Mouse (Mus musculus) thymus, postnatal 10 days (tissue): ENCODE results near the gene Neto2.

ENCODE experiments used
- DNase-seq, 2 experiments: peaks; one replicate each; pipeline ENCODE4 v3.0.0; 2021; ENCODE audit warnings: low spot score in 2 of 2

Neto2 gene

DNA sequence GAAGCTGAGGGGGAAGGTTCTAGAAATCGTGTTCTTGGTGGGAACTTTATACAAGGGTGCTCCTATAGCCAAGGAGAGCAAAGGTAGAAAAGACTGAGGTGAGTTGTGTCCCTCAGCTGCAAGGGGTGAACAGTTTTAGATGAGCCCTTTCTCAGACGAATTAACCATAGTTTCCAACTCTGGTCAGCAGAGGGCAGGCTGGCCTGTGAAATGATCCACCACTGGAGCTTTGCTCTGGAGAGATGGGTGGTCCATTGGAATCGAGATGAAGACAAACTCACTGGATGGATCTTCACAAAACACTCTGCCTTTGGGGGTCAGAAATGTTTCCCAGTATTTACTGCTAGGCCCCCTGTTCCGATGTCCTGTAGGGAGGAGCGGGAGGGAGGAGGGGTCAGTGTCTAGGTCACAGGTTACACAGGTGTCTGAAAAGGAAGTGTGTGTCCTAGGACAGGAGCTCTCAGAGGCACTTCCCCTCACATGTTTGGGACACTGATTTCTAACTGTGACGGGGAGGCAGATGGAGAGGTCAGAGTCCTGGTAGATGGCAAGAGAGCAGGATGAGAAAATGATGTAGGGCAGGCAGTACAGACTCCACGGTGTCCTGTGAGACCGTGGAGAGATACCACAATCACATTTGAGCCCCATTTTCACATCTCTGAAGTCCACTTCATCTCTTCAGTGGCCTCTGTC is 97.4 kb downstream of the Neto2 start:
- peak in 1 of 2 experiments; percentile 30 for DNase-seq

DNA sequence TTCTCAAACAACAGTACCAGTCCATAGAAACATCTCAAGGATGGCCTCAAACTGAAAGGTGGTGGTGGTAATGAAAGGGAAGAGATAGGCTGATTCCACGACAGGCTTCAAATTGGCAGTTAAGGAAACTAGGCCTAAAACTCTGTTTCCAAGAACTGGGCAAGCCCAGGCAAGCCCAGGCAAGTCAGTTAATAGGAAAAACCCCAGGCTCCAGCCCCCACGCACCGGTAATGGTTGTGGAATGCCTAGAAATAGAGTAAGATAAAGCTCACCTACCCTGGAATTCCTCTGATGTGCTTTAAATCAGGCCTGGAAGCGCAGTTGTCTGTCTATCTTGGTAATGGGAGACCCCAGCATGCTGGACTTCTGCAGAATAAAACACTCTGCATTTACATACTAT is 98.0 kb downstream of the Neto2 start:
- no peak for DNase-seq

DNA sequence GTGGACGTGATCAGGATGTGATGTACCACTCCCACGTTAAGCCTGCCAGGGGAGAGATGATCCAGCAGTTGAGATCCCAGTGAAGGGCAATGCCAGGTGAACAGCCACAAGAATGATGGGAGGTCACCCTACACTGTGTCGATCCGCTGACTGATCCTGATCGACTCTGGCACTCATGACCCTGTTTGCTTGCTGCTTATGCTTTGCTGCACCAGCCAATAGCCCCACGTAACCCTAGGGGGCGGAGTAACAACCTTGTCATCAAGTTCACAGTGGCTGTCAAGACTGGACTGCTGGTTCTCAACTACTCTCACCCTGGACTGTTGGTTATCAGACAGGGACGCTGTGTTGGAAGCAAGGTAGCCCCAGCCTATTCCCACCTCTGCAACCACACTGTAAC is 99.0 kb downstream of the Neto2 start:
- no peak for DNase-seq

DNA sequence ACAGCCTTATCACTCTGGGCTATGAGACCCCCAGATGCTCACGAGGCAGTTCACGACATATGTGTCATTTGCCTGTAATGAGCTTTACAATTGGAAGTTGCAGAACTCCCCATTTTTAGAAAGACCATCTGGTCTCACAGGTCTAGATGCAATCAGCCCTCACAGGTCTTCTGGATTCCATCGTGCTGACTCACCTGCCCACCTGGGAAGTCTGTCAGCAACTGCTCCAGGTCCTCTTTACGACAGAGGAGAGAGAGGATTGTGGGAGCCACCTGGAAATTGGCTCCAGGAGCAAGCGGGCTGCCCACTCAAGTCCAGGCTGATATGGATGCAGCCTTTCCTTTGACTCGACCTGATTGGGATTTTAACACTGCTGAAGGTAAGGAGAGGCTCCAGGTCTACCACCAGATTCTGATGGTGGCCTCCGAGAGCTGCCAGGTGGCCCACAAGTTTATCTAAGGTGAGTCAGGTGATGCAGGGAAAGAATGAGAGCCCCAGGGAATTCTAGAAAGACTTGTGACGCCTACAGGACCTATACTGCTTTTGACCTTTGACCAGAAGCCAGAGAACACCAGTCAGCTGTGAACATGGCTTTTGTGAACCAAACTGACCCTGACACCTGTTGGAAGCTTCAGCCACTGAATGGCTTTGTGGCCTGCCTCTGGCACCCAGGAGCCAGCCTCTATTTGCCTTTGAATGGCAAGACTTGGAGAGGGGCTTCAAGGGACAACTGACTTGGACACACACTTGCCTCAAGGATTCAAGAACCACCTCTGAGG is 103.1 kb downstream of the Neto2 start:
- no peak for DNase-seq

DNA sequence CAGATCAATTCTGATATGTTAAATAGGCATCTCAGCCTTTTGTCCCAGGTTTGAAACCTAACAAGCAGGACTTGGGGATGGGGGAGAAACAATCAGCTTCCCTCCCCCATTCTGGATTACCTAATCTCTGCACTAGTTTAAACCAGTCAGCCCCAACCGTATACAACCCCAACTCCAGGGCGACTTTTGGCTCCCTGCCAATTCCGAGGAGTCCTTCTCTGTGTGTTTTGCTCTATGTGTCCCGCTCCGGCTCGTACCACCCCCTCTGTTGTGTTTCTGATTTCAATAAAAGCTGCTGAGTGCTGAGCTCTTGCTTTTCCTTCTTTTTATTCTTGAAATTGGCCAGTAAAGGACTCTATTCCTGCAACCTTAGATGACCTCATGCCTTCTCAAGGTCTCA is 105.3 kb downstream of the Neto2 start:
- no peak for DNase-seq

DNA sequence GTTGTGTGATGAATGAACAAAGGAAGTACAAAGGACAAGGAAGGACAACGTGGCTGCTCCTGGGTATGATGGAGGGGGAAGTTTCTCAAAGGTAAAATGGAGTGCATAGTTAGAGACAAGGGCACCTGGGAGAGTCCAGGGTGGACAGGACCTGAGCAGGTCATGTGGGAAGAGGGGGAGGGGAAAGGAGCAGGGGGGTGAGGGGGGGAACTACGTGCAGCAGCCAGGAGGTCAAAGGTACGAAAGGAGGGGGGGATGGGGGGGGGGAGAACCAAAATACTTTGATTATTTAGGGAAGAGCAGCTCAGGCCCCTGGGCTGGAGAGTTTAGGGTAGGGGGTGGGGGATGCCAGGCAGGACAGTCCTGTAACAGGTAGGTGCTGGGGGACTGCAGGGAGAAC is 105.7 kb downstream of the Neto2 start:
- DNase-seq, result no peak

DNA sequence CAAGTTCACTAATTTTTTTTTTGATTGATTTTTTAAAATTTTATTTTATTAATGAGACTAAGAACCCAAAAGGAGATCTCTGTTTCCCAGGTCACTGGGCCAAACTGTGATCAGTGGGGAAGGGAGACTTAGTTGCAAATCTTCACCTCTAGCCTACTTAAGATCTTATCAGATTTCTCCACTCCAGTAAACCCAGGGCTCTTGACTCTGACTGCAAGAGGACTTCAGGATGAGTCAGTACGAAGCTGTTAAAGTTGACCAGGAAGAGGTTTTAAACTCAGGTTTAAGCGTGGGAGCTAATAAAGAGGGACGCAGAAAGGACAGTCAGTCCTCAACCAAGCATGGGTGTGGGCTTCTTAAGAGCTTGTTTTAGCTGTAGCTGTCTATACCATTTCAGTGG is 107.4 kb downstream of the Neto2 start:
- no peak for DNase-seq

DNA sequence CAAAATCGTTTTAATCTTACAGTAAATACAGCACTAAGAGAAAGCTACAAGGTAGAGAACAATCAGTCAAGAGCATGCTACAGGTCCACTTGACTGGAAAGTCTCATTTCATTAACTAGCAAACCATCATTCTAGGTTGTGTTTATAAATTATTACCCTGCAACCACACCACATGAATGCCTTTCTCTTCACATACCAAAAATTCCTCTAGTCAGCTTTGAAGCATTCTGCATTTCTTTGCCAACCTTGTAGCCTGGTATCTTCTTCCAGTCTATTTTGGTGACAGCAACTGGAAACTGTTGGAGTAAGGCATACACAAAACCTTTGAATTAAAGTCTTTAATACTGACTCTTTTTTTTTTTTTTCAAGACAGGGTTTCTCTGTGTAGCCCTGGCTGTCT is 109.2 kb downstream of the Neto2 start:
- no peak for DNase-seq

DNA sequence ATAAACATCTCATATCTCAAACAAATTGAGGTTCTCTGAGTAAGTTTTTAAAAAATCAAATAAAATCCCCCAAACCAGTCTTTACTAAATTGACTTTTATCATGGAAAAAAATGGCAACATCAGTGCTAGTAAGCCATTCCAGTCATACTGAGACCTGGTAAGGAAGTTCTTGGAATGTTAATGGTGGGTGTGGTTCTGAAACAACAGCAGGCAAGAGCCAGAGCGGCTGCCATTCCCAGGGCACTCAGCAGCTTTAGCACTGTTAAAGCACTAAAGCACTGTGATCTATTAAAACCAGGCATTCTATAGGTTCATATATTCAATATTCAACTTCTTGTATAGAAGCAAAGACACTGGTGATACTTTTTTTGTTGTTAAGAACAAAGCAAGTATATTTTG is 110.5 kb downstream of the Neto2 start:
- no peak for DNase-seq

DNA sequence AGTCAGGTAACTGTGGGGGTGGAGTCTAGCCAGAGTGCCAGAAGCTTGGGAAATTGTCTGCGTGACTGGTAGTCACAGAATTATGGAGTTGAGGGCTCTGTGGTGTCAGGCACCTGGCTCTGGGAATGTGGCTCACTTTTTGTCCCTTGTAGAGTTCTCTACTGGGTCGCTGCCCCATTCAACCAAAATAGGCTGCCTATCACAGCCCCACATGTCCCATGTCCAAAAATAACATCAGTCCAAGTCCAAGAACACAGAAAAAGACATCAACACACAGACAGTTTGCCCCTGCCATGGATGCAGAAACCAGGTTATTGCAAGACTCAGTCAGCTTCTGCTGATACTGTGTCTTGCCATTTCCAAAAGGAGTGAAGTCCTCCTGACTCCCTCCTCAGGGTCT is 112.1 kb downstream of the Neto2 start:
- DNase-seq, result no peak
